Mouse (Mus musculus) brain, embryonic 14.5 days (tissue): Measurements from ENCODE around the gene Olfr765.

Experiments used
- CTCF ChIP-seq: fragments of 200-500 bp; IDR thresholded peaks from 2 replicates; pipeline ENCODE4 v1.5.1; 2012; ENCODE audit warnings: inconsistent platforms, mild to moderate bottlenecking, moderate library complexity, borderline replicate concordance; ENCODE audit not compliant: insufficient read depth, insufficient read length; ENCODE audit errors: extremely low read depth
- POLR2A ChIP-seq: fragments of 200-500 bp; IDR thresholded peaks from 2 replicates; pipeline ENCODE4 v1.6.1; 2012; ENCODE audit warnings: mild to moderate bottlenecking, inconsistent platforms, borderline replicate concordance; ENCODE audit not compliant: poor library complexity, insufficient read depth, insufficient read length, severe bottlenecking; ENCODE audit errors: extremely low read depth

- no peak for TF ChIP-seq POLR2A
- no peak for TF ChIP-seq CTCF
Observed at GRCm38 (mm10) chr10:129068877-129069276, 19.1 kb upstream of the Olfr765 start, which contains the start of gene Olfr766-ps1.
